Mouse (Mus musculus) forelimb bud, embryonic 11.5 days (tissue): ENCODE measurements around the gene Mylk4.

Experiments
- DNase-seq: peaks from one replicate; pipeline ENCODE4 v3.0.0-alpha.2; 2012; ENCODE audit warnings: low read depth, low spot score

Mylk4 gene

GRCm38 (mm10) chr13:32783816-32784215 lies at the start of gene Mylk4:
Mylk4 (minus strand) TSS chr13:32783954.
- DNase-seq, result no peak

- DNase-seq, result no peak
Measured at GRCm38 (mm10) chr13:32833237-32833636, 49.5 kb upstream of the Mylk4 start.

- DNase-seq, result no peak
Measured at GRCm38 (mm10) chr13:32832776-32833175, 49.0 kb upstream of the Mylk4 start.

GRCm38 (mm10) chr13:32831505-32832273 lies 47.9 kb upstream of the Mylk4 start:
- DNase-seq, result no peak

- no peak for DNase-seq
Measured at GRCm38 (mm10) chr13:32828886-32829285, 45.1 kb upstream of the Mylk4 start.

GRCm38 (mm10) chr13:32827951-32828350 lies 44.2 kb upstream of the Mylk4 start:
- DNase-seq, result peak; percentile 36

DNA sequence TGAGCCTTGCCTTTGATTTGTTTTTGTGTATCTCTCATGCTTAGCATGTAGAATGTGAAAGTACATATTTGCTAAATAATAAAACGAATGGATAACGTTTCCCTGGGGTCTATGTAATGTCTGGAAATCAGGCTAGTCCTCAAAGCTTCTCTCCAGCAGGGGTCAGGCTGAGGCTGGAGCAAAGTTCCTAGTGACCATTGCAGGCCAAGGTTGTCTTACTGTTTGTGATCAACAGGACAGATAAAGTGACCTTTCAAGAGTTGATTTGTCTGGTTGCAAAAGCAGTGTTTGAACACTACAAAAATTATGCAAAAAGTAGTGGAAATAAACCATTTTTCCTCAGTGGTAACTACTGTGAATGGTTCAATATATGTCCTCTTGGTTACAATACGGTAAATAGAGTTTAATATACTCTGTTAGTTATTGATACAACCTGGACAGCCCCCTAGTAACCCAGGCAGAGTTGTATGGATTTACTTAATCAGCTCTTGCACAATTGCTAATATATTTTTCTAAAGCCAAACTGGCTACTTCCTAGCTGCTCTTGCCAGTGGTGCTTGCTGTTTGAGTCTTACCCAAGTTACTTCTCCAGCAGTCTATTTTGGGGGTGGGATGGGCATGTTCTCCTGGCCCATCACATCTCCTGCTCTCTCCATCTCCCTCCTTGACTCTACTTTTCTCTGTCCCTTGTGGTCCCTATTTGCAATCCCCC lies 43.5 kb upstream of the Mylk4 start:
- DNase-seq, result no peak

GRCm38 (mm10) chr13:32825546-32825945 lies 41.8 kb upstream of the Mylk4 start:
- no peak for DNase-seq

- no peak for DNase-seq
Measured at GRCm38 (mm10) chr13:32824377-32825330, 40.9 kb upstream of the Mylk4 start.

DNA sequence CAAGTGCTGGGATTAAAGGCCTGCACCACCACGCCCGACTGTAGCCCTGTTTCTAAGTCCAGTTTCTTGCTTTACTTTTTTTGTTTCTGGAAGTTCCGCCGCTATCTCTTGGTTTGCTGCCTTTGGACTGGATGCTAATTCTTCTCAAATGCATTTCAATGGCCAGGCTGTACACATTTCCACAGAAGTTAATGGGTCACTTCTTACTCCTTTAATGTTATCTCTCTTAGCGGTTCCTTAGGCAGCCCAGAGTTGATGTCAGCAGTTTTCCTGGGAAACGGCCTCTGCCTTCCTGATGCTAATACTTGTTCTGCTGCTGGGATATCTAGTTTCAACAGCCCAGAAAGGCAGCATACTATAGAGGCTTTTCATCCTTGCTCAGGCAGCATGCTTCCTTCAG lies 39.4 kb upstream of the Mylk4 start:
- DNase-seq, result no peak

DNA sequence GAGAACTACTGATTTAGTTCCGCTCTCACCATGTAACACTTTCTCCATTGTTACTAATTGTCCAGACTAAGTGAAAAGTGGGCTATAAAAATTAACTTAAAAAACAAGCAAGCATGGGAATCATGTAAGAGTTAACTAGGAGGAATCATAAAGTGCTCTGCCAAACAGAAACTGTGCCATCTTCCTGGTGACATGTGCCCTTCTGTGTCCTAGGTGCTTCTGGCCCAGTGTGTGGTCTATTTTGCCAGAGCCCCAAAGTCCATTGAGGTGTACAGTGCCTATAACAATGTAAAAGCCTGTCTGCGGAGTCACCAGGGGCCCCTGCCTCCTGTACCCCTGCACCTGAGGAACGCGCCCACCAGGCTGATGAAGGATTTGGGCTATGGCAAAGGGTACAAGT lies 37.9 kb upstream of the Mylk4 start:
- DNase-seq, result no peak

GRCm38 (mm10) chr13:32819926-32820325 lies 36.2 kb upstream of the Mylk4 start:
- DNase-seq, result no peak

DNA sequence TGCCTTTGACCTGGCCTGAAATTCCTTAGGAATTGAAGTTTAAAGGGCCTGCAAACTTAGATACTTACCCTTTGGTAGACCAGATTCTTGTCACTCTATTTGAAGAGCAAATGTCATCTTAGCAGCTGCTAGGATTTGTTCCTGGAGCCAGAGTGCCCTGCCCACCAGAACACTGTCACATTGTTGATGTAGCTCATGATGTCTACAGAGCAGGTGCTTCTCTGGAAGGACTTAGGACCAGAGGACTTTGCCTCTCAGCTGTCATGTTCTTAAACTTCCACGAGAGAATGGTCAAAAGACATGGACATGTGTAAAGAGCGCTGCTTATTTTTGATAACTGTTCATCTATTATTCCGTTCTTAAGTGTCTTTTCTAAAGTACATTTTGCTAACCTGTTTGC lies 35.5 kb upstream of the Mylk4 start:
- no peak for DNase-seq

DNA sequence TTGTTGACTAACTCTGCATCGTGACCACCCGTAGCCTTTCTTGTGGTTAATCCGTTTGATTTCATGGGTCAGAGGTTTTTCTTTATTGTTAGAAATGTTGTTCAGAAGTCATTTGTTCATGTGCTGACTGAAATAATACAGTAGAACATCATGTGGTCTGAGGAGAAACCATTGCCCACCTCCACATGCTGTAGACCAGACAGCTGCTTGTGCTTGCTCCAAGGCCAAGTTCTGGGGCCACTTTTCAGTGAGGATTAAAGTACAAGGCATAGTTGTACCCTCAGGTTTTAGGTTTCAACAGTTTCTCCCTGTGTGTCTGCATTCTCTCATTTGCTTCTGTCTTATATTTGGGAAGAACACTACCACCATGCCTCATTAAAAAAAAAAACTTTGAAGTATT lies 23.9 kb upstream of the Mylk4 start:
- DNase-seq, result no peak

- no peak for DNase-seq
Measured at GRCm38 (mm10) chr13:32806820-32807219, 23.1 kb upstream of the Mylk4 start.

- no peak for DNase-seq
Measured at GRCm38 (mm10) chr13:32803701-32804345, 20.1 kb upstream of the Mylk4 start.

GRCm38 (mm10) chr13:32802259-32803081 lies 18.7 kb upstream of the Mylk4 start, which contains the start of gene D930007J09Rik:
D930007J09Rik (minus strand) TSS chr13:32802849.
- no peak for DNase-seq

DNA sequence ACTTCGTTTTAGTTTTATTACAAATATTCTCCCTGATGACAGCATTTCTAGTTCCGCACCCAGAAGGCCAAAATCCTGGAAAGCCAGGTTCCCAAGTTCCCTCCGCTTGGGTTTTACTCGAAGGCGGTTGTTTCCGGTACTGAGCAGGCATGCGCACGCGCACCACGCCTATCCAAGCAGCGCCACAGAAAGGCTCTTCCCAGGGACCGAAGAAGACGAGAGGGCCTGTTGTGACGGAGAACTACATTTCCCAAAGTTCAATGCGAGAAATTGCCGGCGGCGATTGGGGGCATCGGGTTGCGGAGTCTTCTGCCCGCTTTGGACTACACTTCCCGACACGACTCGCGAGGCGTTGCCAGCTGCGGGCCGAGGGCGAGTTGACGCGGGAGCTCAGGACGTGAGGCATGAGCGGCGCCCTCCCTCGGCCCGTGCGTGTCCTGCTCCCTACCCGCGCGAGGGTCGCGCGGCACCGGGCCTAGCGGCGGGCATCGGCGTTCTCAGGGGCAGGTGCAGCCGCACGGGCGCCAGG lies 18.0 kb upstream of the Mylk4 start, which contains the start of gene Wrnip1:
Gene Wrnip1, plus strand, starts transcription at position 346 of the 529 bp plus-strand sequence.
- DNase-seq, result peak; percentile 99

- no peak for DNase-seq
Measured at GRCm38 (mm10) chr13:32800859-32801258, 17.1 kb upstream of the Mylk4 start.

- peak; percentile 49 for DNase-seq
Measured at GRCm38 (mm10) chr13:32799131-32799530, 15.4 kb upstream of the Mylk4 start.
